Mouse (Mus musculus) heart, adult 8-10 months (tissue): ENCODE results near the gene Fez2. TPM values are rescaled to one million over a fixed set of nuclear protein-coding genes. Genes with fewer than 3 reads are reported as not detected.

Source experiments
- DNase-seq: peaks from one replicate; pipeline ENCODE4 v3.0.0; 2022; ENCODE audit warnings: low spot score
- total RNA-seq, 4 experiments: library from RNA; stranded (reverse); gene quantifications; 2 replicates each; pipeline ENCODE4 v1.2.4; 2022

The Fez2 gene
- total RNA-seq, 4 experiments from 2014 or later: 77.0 to 92.6 (median 86.4) TPM

DNA sequence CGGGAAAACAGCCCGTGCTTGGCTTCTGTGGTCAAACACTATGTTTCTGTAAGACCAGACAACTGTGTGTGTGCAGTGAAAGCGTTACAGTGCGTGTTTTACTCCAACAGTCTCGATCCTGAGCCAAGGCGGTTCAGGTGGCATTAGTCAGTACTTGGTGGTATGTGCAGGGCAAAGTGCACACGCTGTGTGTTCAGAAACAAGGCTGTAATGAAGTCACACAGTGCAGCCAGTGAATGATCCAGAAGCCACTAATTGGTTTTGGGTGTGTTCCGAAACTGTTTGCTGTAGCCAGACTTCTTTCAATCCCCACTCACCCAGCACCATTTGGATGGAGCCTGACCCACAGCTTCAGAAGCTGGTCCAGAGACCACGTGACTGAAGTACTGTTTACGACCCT is 9.6 kb downstream of the Fez2 start:
- no peak for DNase-seq

DNA sequence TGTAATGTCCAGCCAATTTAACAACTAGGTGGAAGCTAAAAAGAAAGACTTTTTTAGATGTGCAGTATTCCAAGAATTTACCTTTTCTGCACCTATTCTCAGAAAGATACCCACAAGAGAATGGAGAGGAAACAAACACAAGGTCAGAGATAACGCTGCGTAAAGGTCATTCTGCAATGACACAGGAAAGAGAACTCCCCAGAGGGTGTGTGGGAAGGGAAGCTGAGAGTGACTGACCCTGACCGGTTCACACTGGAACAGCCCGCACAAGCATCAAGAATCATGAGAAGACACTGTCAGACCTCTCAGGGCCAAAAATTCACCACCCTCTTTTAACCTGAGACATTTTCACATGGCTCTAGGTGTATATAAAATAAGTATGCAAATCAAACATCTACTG is 10.4 kb downstream of the Fez2 start:
- peak; percentile 78 for DNase-seq

DNA sequence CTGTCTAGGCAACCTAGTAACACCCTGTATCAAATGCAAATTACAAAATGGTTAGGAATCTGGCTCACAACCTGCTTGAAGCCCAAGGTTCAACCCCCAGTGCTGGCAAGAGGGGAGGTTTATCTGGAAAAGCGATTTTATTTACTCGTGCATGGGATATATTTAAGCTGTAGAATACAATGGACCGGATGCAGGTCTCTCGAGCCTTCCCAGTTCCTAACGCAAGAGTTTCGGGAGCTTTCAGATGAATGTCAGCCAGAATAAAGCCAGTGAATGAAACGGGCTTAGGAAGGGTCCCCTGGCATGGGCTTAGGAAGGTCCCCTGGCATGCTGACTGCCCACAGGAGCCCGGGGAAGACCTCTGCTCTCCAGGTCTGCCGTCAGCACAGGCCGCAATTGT is 11.1 kb downstream of the Fez2 start:
- DNase-seq: peak; percentile 49

DNA sequence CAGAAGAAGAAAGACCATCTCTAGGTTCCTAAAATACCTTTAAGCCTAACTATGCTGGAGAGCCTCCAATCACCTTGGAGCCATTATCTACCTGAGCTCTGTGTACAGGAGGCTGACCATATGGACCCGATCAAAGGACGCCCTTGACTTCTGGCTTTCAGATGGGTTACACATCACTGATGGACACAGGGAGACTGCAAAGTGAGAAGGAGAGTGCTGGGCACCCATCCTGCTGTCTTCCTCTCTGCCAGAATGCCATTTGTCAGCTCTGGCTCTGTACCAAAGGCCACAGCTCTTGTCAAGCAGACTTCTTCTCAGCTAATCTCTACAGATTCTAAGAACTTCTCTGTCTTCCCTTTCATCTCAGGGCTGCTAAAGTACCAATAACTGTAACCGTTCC is 12.6 kb downstream of the Fez2 start:
- DNase-seq: no peak

DNA sequence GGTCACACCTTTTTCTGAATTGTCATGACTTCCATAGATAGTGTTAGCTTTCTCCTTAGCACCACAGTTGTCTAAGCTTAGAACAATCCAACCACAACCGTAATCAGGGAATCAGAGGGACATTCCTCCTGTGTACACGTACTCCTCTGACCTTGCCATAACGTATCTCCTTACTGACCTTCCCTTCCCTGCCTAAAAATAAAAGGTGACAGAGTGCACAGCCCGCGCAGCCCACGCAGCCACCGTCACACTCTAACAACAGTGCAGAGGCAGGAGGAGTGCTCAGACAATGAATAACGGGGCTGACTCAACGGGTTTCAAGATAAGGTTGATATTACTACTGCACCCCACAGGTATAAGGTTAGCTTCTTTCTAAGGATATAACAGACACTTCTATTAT is 14.1 kb downstream of the Fez2 start:
- DNase-seq: no peak

DNA sequence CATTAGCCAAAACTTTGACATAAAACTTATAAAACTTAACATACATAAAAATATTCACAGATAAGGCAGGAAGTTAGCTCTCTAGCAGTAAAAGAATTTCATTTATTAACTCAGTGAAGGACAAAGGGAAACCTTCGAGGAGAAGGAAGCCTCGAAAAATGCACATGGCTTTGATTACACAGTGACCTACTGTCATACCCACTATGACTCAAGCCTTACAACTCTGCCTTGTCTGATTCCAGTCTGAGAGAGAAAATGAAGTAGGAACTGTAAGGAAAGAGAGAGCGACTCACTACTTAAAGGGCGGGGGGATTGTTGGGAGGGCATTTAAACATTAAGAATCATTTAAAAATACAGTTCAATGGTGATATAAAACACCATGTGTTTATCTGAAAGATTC is 14.7 kb downstream of the Fez2 start:
- DNase-seq: no peak

DNA sequence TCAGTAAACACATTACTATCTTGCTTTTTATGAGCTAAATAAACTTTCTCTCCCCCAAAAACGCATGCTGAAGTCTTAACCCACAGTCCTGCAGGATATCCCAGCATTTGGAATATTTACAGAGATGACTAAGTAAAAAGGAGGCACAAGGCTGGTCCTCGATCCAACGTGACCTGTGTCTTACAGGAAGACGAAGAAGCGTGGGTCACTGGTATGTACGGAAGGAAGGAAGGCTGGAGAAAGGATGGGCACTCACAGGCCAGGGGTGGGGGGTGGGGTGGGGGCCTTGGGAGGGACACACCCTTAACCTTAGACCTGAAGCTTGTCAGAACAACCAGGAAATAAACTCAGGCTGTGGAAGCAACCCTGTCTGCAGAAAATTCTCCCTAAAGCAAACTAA is 15.8 kb downstream of the Fez2 start:
- DNase-seq: no peak

DNA sequence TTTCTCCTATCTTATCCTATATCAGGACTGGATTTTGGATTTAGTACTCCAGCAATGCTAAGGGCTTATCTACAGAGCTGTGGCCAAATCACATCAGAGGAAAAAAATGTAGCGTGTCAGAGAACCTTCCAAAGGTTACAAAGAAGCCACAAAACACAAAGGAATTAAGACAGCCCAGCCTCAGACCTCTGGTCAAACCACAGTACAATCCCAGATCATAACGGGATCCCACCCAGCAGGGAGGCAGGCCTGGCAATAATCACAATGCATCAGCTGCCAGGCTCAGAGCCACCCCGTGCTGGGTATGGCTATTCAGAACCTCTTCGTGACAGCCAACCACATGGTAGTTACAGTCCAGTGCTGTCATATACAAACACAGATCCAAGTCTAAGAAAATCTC is 16.2 kb downstream of the Fez2 start:
- DNase-seq: no peak

DNA sequence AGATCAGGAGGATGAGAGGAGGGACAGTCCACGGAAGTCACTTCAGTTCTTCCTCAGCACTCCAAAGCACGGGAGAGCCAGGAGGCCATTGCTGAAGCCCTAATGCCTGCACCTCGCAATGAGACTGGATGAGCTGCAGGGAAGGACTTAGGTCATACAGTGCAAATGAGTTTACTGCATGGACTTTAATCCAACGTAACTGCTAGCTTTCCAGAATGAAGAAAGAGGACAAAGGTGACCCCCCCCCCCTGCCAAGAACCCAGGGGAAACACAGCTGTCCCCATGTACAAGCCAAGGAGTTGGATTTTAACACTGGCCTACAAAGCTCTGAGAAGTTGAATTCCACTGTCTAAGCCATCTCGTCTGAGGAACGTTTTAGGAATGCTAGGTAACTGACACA is 16.6 kb downstream of the Fez2 start:
- DNase-seq: no peak

DNA sequence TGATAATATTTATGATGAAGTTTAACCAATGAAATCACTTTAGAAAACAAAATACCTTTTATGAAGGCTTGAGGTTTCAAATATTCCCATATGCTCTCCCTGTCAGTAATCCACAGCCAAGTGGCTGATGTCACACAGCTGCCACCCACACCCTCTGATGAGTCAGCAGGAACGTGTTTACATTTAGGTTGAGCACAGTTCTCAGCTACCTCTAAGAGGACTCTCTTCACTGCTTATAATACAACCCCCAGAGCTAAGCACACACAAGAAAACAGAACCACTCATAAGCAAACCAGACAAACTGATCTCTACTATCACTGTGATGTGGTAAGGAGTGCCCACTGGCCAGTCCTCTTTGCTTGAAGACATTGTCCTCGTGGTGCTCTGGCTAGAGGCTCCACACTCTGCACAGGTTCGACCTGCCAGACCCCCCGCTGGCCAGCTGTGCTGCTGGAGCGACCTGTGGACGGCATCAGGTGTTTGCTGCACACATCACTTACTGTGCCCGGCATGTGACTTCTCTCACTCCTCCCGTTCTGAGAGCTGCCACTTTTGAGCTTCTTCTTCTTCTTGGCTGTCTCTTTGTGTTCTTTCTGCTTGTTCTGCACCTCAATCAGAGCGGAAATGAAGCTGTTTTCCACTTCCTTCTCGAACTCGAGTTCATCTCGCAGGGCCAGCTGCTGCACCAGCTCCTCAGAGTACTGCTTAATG is 17.7 kb downstream of the Fez2 start:
- no peak for DNase-seq

DNA sequence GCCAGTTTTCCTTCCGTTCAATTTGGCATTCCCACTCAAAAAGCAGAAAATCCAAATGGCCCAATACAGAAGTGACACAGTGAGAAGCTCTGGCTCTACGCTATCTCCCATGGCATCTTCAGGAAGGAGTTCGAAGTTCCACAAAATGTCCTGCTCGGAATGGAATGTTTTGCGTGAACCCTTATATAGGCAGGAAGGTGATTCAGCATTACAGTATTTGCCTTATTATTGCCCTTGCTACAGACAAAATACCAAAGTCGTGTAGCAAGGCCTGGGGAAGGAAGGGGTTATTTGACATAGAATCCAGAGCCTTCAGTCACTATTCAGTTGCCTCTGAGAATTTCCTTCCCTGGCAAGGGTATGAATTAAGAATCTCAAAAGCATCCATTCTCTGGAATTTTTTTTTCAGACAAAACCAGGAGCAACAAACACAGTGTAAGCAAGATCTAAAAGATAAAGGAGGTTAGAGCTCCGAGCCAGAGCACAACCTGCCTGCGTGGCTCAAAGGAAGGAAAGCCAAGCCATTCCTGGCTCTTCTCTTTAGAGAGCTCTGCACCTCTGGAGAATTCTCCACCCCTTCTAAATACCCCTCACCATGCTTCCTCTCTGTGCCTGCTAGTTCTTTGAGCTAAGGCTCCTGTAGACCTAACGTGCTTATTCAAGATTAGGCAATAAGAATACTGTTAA is 25.4 kb downstream of the Fez2 start:
- no peak for DNase-seq

DNA sequence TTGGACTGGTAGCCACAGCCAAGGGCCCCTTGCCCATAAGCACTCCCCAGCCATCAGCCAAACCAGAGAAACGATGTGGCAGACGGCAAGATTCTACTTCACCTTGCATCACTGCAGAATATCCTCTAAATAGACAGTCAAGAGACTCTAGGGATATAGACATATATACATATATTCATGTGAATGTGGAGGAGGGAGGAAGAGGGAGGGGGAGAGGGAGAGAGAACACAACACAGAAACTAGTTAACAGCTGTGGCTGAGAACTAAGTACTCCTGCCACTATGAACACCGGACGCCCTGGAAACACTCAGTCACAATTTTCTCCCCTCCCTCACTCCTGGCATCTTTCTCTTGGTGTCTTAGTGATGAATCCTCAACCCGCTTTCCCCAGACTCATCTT is 28.4 kb downstream of the Fez2 start:
- no peak for DNase-seq

DNA sequence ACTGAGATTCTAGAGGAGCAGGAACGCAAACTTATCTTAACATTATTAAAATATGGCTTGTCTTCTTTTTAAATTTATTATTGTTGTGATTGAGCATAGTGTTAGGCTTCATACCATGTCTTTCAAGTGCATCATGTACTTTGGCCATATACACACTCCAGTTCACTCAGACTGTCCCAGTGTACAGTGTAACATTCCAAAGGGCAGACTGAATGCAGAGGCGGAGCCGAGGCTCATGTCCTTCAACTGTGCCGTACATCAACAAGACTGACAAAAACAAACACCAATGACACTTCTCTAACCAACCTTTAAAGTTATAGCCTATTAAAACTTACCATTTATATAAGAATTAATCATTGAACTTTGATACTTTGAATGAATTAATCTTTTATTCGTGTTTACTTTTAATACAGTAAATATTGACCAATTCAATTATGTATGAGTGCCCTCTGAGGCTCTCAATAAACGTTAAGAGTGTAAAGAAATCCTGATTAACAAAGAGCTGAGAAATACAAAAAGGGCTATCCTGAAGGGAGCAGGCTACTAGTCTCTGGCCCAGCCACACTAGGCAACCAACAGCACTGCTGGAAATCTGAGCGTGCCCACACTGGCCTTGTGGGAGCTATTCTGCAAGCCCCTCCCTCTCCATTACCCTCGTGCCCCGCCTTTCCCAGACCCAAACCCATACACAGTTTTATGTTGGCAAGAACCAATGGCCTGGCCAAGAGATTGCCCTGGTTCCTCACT is 29.7 kb downstream of the Fez2 start:
- DNase-seq: no peak

DNA sequence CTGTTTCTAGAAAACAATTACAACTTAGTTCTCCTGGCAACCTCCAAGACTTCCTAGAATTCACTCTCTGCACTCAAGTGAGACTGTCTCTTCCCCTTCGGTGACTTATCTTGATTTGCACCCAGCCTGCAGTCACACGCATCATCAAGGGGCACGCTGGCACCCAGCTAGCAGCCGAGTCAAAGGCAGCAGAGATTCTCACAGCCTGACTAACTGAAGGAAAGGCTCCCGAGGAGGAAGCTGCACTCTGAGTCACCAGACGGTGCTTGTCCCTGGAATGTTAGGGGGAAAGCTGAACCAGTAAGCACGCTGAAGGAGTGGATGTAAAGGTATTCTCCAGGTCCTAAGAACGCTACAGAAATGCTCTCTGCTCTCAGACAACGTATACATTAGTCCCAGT is 30.3 kb downstream of the Fez2 start:
- DNase-seq: no peak

DNA sequence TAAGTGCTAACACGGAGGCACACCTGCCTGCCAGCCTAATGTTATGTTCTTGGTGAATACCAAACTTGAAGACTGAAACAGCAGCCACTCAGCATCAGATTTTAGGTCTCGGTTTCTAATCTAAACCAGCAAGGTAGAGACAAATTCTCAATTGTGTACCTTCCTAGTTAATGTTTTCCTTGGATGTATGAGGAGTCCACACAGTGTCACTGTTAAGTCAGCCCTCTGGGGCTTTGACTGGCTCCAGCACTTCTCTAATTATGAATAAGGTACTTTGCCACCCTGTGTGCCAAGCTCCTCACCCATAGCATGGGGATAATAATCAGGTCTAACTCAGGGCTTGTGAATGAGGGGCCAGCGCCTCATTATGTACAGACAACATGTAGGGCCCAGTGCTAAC is 35.6 kb downstream of the Fez2 start:
- DNase-seq: no peak

DNA sequence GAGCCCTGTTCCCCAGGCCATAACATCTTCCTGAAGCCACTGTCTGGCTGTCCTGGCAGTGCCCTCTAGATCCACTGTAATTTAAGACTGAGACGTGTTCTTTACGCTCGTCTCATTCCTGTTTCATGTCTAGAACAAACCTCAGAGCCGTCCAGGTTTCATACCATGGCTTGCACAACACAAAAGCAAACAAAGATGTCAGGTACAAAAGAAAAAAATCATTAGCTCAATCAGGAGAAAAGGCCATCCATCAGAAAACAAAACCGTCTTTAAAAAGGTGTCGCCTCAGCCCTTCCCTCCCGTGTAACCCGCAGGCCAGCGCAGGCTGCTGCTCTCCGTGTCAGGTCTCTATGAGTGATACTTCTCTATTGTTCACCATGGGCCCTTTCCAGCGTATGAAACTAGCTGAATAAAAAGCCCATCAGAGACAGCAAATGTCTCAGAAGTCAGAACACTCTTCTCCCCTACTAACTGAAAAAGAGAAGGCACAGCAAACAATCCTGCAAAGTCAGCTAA is 38.2 kb downstream of the Fez2 start:
- DNase-seq: no peak

DNA sequence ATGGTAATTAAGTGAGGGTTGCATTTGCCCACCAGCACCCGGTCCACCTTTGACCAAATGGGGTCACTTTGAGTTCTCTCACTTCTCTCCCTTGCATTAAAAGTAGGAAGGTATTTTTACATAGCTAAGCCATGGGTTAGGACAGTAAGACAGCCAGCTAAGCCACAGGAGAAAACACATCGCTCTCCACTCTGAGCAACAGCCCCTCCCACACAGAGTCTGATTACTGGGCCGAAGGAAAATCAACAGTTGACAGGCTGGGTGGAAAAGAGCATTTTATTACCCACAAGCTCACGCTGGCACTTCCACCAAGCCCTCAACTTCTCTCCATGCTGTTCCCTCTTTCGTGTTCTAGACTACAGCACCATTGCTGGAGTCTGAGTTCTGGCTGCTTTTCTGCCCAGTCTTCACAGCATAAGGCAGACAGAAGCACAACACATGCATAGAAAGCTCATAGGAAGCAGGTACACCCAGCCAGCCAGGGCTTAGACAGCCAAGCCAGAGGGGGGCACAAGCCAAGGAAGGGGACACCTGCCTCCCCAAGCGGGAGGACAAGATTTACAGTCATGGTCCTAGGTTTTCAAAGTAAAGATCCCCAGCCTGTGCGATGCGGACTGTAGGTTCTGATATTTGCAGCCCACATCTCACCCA is 38.7 kb downstream of the Fez2 start:
- DNase-seq: no peak

DNA sequence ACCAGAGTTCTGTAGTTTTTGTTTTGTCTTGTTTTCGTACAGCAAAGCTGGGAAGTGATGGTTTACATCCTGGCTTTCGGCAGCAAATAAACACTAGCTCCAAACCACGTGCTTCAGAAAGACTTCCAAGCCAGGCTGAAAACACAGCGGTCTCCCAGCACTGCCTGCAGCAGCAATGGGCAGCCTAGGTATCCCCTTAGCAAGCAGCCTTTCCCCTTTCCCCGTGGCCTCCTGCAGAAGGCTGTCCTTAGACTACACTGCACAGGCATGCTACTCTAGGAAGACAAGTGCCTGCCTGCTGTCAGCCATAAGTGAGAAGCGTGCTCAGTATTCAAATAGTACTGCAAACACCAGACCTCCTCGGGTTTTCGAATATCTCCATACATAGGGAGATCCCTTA is 41.4 kb downstream of the Fez2 start:
- DNase-seq: no peak

DNA sequence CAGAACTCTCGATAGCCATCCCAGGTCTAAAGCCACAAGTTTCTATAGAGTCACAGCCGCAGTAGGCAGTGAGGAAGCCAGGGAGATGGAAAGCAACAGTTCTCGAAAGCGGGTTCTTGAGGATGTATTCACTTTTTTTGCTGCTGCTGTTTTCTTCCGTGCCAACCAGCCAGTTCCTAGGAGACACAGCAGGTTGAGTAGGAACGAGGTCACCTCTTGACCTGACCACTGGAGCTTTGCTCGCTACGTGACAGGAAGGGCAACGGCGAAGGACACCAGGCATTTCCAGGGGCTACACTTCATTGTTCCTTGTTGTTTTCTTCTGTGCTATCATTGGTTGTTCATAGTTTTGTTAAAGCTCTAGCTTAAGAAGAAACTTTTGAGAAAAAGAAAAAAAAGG is 43.2 kb downstream of the Fez2 start:
- DNase-seq: no peak

DNA sequence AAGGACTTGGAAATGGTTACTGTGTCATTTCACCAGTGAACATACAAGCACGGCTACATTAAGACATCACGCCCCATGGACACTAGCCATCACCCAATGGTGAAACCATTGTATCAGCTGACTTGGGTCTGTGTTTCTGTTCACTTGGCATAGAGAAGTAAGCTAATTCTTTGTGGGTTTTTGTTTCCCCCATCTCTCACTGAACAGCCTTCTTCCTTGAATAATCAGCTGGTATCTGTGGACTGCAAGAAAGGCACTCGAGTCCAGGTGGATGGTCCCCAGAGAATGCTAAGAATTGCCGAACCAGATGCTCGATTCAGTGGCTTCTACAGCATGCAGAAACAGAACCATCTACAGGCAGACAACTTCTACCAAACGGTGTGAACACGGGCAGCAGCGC is 44.1 kb downstream of the Fez2 start:
- DNase-seq: no peak

DNA sequence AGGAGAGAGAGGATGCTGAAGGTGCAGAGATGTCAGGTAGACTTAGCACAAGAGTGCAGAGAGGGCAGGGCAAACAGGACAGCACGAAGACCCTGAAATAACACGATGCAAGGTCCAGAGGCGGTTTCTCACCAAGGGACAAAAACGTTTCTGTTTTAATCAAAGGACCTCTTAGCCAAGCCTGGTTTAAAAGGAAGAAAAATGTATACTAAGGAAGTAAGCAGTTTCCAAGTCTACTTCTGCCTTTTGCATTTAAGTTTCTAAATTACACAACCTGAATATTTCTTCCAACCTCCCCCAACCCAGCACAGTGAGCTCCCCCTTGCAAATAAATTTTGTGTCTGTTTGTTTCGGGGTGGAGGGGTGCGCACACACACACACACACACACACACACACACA is 44.8 kb downstream of the Fez2 start:
- no peak for DNase-seq

DNA sequence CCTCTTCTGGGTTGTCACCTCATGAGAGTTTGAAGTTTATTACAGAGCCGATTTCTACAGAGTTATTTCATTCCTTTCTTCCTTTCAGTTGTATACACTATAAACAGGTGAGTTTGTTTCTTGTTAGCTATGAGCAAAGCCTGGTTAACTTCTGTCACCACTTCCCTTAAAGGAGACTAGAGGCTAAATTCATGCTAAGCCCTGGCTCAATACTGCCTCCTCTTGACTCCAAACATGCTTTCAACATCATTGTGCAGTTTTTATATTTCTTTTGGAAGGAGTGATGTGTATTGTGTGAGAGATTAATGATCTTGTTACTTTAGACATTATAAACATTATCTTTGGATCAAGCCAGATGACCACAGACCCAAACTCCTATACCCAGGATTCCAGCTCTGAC is 47.5 kb downstream of the Fez2 start:
- DNase-seq: no peak
